Mouse (Mus musculus) lung, postnatal 0 days (tissue): ENCODE measurements at regions not wholly inside any gene's neighbourhood (a gene's known extent, or its start where the extent isn't known, plus 50 kb on each side); places are given as distances from the start of the nearest gene placed in this dataset.

Source experiments
- ATAC-seq: fragments of 200-750 bp; cut with Nextera tagmentation; 2 replicates; pipeline ENCODE4 v1.8.0; 2017; ENCODE audit warnings: moderate library complexity
- DNase-seq: peaks from one replicate; pipeline ENCODE4 v3.0.0-alpha.2; 2016; ENCODE audit warnings: low spot score
- H3K27ac ChIP-seq: fragments of 300-500 bp; sonication (generic); 2 replicates; pipeline ENCODE4 v1.5.1; 2014; ENCODE audit warnings: antibody characterized with exemption, mild to moderate bottlenecking, low read length, mixed read lengths
- H3K27me3 ChIP-seq: fragments of 300-500 bp; sonication (generic); replicated peaks from 2 replicates; pipeline ENCODE4 v1.6.1; 2014; ENCODE audit warnings: low read length, mixed read lengths; ENCODE audit not compliant: insufficient read depth
- H3K36me3 ChIP-seq: fragments of 300-500 bp; sonication (generic); 2 replicates; pipeline ENCODE4 v1.6.1; 2014; ENCODE audit warnings: low read length, mixed read lengths; ENCODE audit not compliant: insufficient read depth
- H3K4me1 ChIP-seq: fragments of 300-500 bp; sonication (generic); 2 replicates; pipeline ENCODE4 v1.6.1; 2014; ENCODE audit warnings: antibody characterized with exemption, low read depth, low read length, mixed read lengths; ENCODE audit not compliant: insufficient read depth
- H3K4me2 ChIP-seq: fragments of 300-500 bp; sonication (generic); replicated peaks from 2 replicates; pipeline ENCODE4 v1.6.1; 2014; ENCODE audit warnings: low read depth, mild to moderate bottlenecking, low read length, moderate library complexity, mixed read lengths
- H3K4me3 ChIP-seq: fragments of 300-500 bp; sonication (generic); 2 replicates; pipeline ENCODE4 v1.5.1; 2014; ENCODE audit warnings: low read depth, low read length
- H3K9ac ChIP-seq: fragments of 300-500 bp; sonication (generic); replicated peaks from 2 replicates; pipeline ENCODE4 v1.6.1; 2014; ENCODE audit warnings: low read depth, mild to moderate bottlenecking
- H3K9me3 ChIP-seq: fragments of 300-500 bp; sonication (generic); 2 replicates; pipeline ENCODE4 v1.6.1; 2016; ENCODE audit warnings: low read length, mixed read lengths
- CTCF ChIP-seq: IDR thresholded peaks from 2 replicates; pipeline ENCODE4 v1.5.1; 2016; ENCODE audit warnings: antibody characterized with exemption, mild to moderate bottlenecking
- EP300 ChIP-seq: IDR thresholded peaks from 2 replicates; pipeline ENCODE4 v1.6.1; 2016; ENCODE audit warnings: antibody characterized with exemption, mild to moderate bottlenecking, control low read depth
- WGBS: fragments of 180-500 bp; shearing (Covaris S2); extraction: QIAGEN DNeasy Blood & Tissue Kit; methylation state at CpG from one replicate; pipeline ENCODE4 v1.1.7; 2014; 5-methylcytosine and 5-hydroxymethylcytosine counted together

- Histone ChIP-seq H3K36me3 (no peaks in the 10 kb centered on the region), H3K9ac (no peak overlapping the region), H3K9me3 (no peaks in the 10 kb centered on the region), H3K27me3 (no peaks in the 10 kb centered on the region), H3K4me1 (no peaks in the 10 kb centered on the region), H3K4me3 (no peak overlapping the region), H3K27ac (no peak overlapping the region), H3K4me2 (no peak overlapping the region)
- 82% methylated on average over 1 of the region's 1 CpGs for WGBS
- TF ChIP-seq CTCF (no peak), EP300 (no peak)
- DNase-seq (no peak), ATAC-seq (no peak)
Measured at GRCm38 (mm10) chr11:17722051-17722450, 231.6 kb downstream of the Etaa1 start.

- DNase-seq (peak; percentile 50), ATAC-seq (peak; percentile 61)
- Histone ChIP-seq H3K4me1 (no peaks in the 10 kb centered on the region), H3K27ac (no peak overlapping the region), H3K4me2 (no peak overlapping the region; the same call in 1 of the 2 replicates), H3K9ac (no peak overlapping the region), H3K27me3 (no peaks in the 10 kb centered on the region), H3K4me3 (no peak overlapping the region), H3K36me3 (no peaks in the 10 kb centered on the region), H3K9me3 (no peaks in the 10 kb centered on the region)
- TF ChIP-seq CTCF, result no peak
- TF ChIP-seq EP300, result no peak
- WGBS, result 40% methylated on average over 8 of the region's 8 CpGs
Measured at GRCm38 (mm10) chr11:17727258-17728034, 226.2 kb downstream of the Etaa1 start.

- Histone ChIP-seq H3K4me1 (no peaks in the 10 kb centered on the region), H3K9me3 (no peaks in the 10 kb centered on the region), H3K9ac (no peak overlapping the region), H3K27me3 (no peaks in the 10 kb centered on the region), H3K4me2 (no peak overlapping the region), H3K36me3 (no peaks in the 10 kb centered on the region), H3K4me3 (no peak overlapping the region), H3K27ac (no peak overlapping the region)
- DNase-seq (no peak), ATAC-seq (no peak)
- TF ChIP-seq CTCF, result no peak
- TF ChIP-seq EP300, result no peak
- WGBS, result 78% methylated on average over 4 of the region's 4 CpGs
Measured at GRCm38 (mm10) chr11:17733075-17733474, 220.6 kb downstream of the Etaa1 start.

GRCm38 (mm10) chr11:17734519-17734918 is 219.2 kb downstream of the Etaa1 start:
- Histone ChIP-seq H3K9ac (no peak overlapping the region), H3K4me3 (no peak overlapping the region), H3K27me3 (no peaks in the 10 kb centered on the region), H3K9me3 (no peaks in the 10 kb centered on the region), H3K4me2 (no peak overlapping the region), H3K27ac (no peak overlapping the region), H3K4me1 (no peaks in the 10 kb centered on the region), H3K36me3 (no peaks in the 10 kb centered on the region)
- ATAC-seq (no peak), DNase-seq (no peak)
- TF ChIP-seq EP300 (no peak), CTCF (no peak)
- 62% methylated on average over 2 of the region's 2 CpGs for WGBS

- Histone ChIP-seq H3K4me3 (no peak overlapping the region), H3K4me2 (no peak overlapping the region), H3K27ac (no peak overlapping the region), H3K27me3 (no peaks in the 10 kb centered on the region), H3K9ac (no peak overlapping the region), H3K9me3 (no peaks in the 10 kb centered on the region), H3K4me1 (no peaks in the 10 kb centered on the region), H3K36me3 (no peaks in the 10 kb centered on the region)
- TF ChIP-seq CTCF (no peak), EP300 (no peak)
- no peak for DNase-seq
- WGBS, result 57% methylated on average over 5 of the region's 5 CpGs
- ATAC-seq, result no peak
Measured at GRCm38 (mm10) chr11:17738879-17739278, 214.8 kb downstream of the Etaa1 start.

GRCm38 (mm10) chr11:17743821-17744220 is 209.9 kb downstream of the Etaa1 start:
- DNase-seq, result no peak
- WGBS, result 90% methylated on average over 1 of the region's 1 CpGs
- TF ChIP-seq EP300 (no peak), CTCF (no peak)
- no peak overlapping the region for H3K4me2 ChIP-seq
- no peaks in the 10 kb centered on the region for H3K27me3 ChIP-seq
- H3K36me3 ChIP-seq, result no peaks in the 10 kb centered on the region
- no peak overlapping the region for H3K9ac ChIP-seq
- no peaks in the 10 kb centered on the region for H3K4me1 ChIP-seq
- H3K27ac ChIP-seq, result no peak overlapping the region
- H3K4me3 ChIP-seq, result no peak overlapping the region
- H3K9me3 ChIP-seq, result no peaks in the 10 kb centered on the region
- ATAC-seq, result no peak
